19 mouse cellular contexts compared by ENCODE assay signal in genomic region chr8:103853048-103853447, GRCm38 (mm10).
DNase-seq lines count a peak whose midpoint lies in the region; ATAC-seq and TF ChIP-seq lines count a peak whose summit lies in the region.
"Had no signal": no experiment of that assay in that cellular context is flagged by ENCODE, and none has a peak within 500 bp of the region (broad histone marks: within the 10 kb centered on the region; RNA-seq: fewer than 3 reads in every experiment).

No protein-coding gene starts in this region.

- H3K27ac ChIP-seq in heart, embryonic 10.5 days: peak overlapping the region; percentile 22; the same call in 1 of the 2 replicates
- no peak overlapping the region for H3K27ac ChIP-seq in heart, postnatal 0 days (ENCODE audit: low read depth)
- H3K27ac ChIP-seq in lung, embryonic 16.5 days (ENCODE audit: low read length): no peak overlapping the region
- no peak overlapping the region for H3K27ac ChIP-seq in lung, postnatal 0 days (ENCODE audit: low read length)
- H3K27ac ChIP-seq: heart, embryonic 13.5 days; hindbrain, embryonic 13.5 days; hindbrain, postnatal 0 days had no signal

- H3K4me3 ChIP-seq in heart, embryonic 10.5 days: no peak overlapping the region
- H3K4me3 ChIP-seq in heart, postnatal 0 days (ENCODE audit: low read depth, low read length): no peak overlapping the region
- H3K4me3 ChIP-seq in lung, embryonic 16.5 days (ENCODE audit: low read length): no peak overlapping the region
- H3K4me3 ChIP-seq in lung, postnatal 0 days (ENCODE audit: low read depth, low read length): no peak overlapping the region
- H3K4me3 ChIP-seq: heart, embryonic 13.5 days; hindbrain, embryonic 13.5 days had no signal

- intact Hi-C loops in heart, postnatal 14 days (cut with DNase I): no loop called here

- H3K27me3 ChIP-seq in heart, embryonic 10.5 days (ENCODE audit: insufficient read depth, poor library complexity, severe bottlenecking): no peaks in the 10 kb centered on the region
- no peaks in the 10 kb centered on the region for H3K27me3 ChIP-seq in heart, postnatal 0 days (ENCODE audit: control insufficient read depth, insufficient read depth, low read length)
- no peaks in the 10 kb centered on the region for H3K27me3 ChIP-seq in lung, embryonic 16.5 days (ENCODE audit: control insufficient read depth, insufficient read depth, low read depth, low read length)
- H3K27me3 ChIP-seq in lung, postnatal 0 days (replicated peaks; ENCODE audit: insufficient read depth, low read length): no peaks in the 10 kb centered on the region
- H3K27me3 ChIP-seq: heart, embryonic 13.5 days; hindbrain, embryonic 13.5 days; Patski had no signal

- no peak for DNase-seq in heart, embryonic 10.5 days (ENCODE audit: low spot score)
- no peak for DNase-seq in heart, postnatal 4 days
- DNase-seq in heart, postnatal 0 days (ENCODE audit: low spot score): no peak
- DNase-seq in heart, postnatal 14 days: no peak
- no peak for DNase-seq in lung, postnatal 0 days (ENCODE audit: low spot score)
- DNase-seq: adrenal gland, postnatal 14 days; cerebellum, adult 11-12 months; cerebellum, adult 9-10 months; cerebellum, postnatal 25 days; gastrocnemius, postnatal 36 days; heart, adult 11 months had no signal

- peak; percentile 64 for ATAC-seq in heart, postnatal 0 days (ENCODE audit: insufficient read depth, low read depth)
- ATAC-seq in lung, embryonic 16.5 days (ENCODE audit: low read depth): peak; percentile 72
- ATAC-seq in lung, postnatal 0 days: no peak
- ATAC-seq: activated CD4-positive, CD25-positive, alpha-beta regulatory T cell, adult 4 months; forebrain, embryonic 14.5 days; hindbrain, postnatal 0 days; intestine, embryonic 16.5 days; Patski had no signal

- TF ChIP-seq EP300 in heart, postnatal 0 days (IDR thresholded peaks at IDR 0.05; ENCODE audit: low read depth): no peak
- no peak for TF ChIP-seq EP300 in lung, postnatal 0 days (IDR thresholded peaks at IDR 0.05)

- H3K36me3 ChIP-seq in heart, embryonic 10.5 days: no peaks in the 10 kb centered on the region
- H3K36me3 ChIP-seq in heart, postnatal 0 days (replicated peaks; ENCODE audit: control insufficient read depth, insufficient read depth, low read length): no peaks in the 10 kb centered on the region
- no peaks in the 10 kb centered on the region for H3K36me3 ChIP-seq in lung, embryonic 16.5 days (ENCODE audit: control insufficient read depth, insufficient read depth, low read length)
- no peaks in the 10 kb centered on the region for H3K36me3 ChIP-seq in lung, postnatal 0 days (ENCODE audit: insufficient read depth, low read length)
- H3K36me3 ChIP-seq: heart, embryonic 13.5 days; hindbrain, embryonic 13.5 days had no signal

- no peak overlapping the region for H3K9ac ChIP-seq in heart, postnatal 0 days (replicated peaks; ENCODE audit: low read depth, low read length)
- H3K9ac ChIP-seq in lung, embryonic 16.5 days (ENCODE audit: low read length): no peak overlapping the region
- no peak overlapping the region for H3K9ac ChIP-seq in lung, postnatal 0 days (replicated peaks; ENCODE audit: low read depth)
- H3K9ac ChIP-seq: heart, embryonic 13.5 days; hindbrain, embryonic 13.5 days had no signal

- no peaks in the 10 kb centered on the region for H3K9me3 ChIP-seq in heart, embryonic 10.5 days
- H3K9me3 ChIP-seq in heart, postnatal 0 days (replicated peaks; ENCODE audit: control insufficient read depth, low read length): no peaks in the 10 kb centered on the region
- H3K9me3 ChIP-seq in lung, embryonic 16.5 days (ENCODE audit: control insufficient read depth, low read length): no peaks in the 10 kb centered on the region
- H3K9me3 ChIP-seq in lung, postnatal 0 days (ENCODE audit: low read length): no peaks in the 10 kb centered on the region
- H3K9me3 ChIP-seq: heart, embryonic 13.5 days; hindbrain, embryonic 13.5 days had no signal

- 70% methylated on average over 4 of the region's 4 CpGs for WGBS in heart, embryonic 10.5 days
- WGBS in heart, postnatal 0 days: 48% methylated on average over 4 of the region's 4 CpGs
- WGBS in lung, embryonic 16.5 days: 47% methylated on average over 4 of the region's 4 CpGs
- WGBS in lung, postnatal 0 days: 53% methylated on average over 4 of the region's 4 CpGs

- no peak for TF ChIP-seq CTCF in heart, postnatal 0 days (IDR thresholded peaks at IDR 0.05; ENCODE audit: low read depth)
- no peak for TF ChIP-seq CTCF in lung, postnatal 0 days (IDR thresholded peaks at IDR 0.05)

- H3K4me2 ChIP-seq in heart, postnatal 0 days (ENCODE audit: low read depth, low read length): no peak overlapping the region
- no peak overlapping the region for H3K4me2 ChIP-seq in lung, embryonic 16.5 days (ENCODE audit: low read depth, low read length)
- H3K4me2 ChIP-seq in lung, postnatal 0 days (replicated peaks; ENCODE audit: low read depth, low read length): no peak overlapping the region
- H3K4me2 ChIP-seq: heart, embryonic 13.5 days; hindbrain, embryonic 13.5 days had no signal

- H3K4me1 ChIP-seq in heart, embryonic 10.5 days: peaks cover 15% of the 10 kb centered on the region
- no peaks in the 10 kb centered on the region; the same call in 1 of the 2 replicates for H3K4me1 ChIP-seq in heart, postnatal 0 days (ENCODE audit: control insufficient read depth, insufficient read depth)
- H3K4me1 ChIP-seq in lung, embryonic 16.5 days (replicated peaks; ENCODE audit: control insufficient read depth, insufficient read depth, low read length): no peaks in the 10 kb centered on the region; the same call in 1 of the 2 replicates
- H3K4me1 ChIP-seq in lung, postnatal 0 days (ENCODE audit: insufficient read depth, low read depth, low read length): no peaks in the 10 kb centered on the region
- H3K4me1 ChIP-seq: hindbrain, embryonic 13.5 days had no signal
